Mouse (Mus musculus) spleen, adult 2 months (tissue): ENCODE results near the gene Kdr.

ENCODE experiments used
- CTCF ChIP-seq: fragments of 200-500 bp; IDR thresholded peaks from 2 replicates; pipeline ENCODE4 v1.5.1; 2011; ENCODE audit warnings: mild to moderate bottlenecking, inconsistent platforms; ENCODE audit not compliant: insufficient read depth, insufficient read length, insufficient replicate concordance; ENCODE audit errors: extremely low read depth
- POLR2A ChIP-seq: fragments of 200-500 bp; IDR thresholded peaks from 2 replicates; pipeline ENCODE4 v1.6.1; 2011; ENCODE audit warnings: low read depth, low read length, inconsistent platforms

DNA sequence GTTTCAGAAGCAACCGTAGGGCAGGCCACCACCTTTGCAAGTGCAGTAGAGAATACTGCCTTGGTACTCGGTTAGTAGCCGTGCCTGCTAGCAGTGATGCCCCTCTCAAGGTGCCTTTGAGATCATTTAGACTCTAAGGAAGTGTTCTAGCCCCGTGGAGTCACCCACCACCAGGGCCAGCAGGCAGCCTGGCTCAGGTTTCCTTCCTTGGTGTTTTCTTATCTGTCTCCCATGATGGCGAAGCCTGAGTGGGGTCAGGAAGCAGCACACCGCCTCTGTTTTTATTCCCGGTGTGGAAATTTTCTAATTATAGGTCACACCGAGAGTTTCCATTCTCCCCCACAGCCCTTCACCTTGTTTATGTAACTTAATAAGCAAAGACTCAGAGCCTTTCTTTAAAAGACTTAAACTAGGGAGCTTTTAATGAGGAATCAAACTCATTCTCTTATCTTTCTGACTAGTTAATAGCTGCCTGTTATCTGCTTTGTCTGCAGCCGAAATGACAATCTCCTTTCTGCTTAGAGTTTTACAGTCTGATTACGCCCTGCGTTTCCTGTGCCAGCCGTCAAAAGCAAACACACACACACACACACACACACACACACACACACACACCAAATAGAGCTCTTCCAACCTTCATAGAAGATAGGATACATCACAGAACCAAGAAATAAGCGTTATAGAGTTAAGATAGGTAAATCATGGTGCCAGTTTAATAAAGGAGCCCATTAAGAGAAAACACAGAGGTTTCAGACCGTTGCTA, 44.9 kb upstream of the Kdr start:
- TF ChIP-seq CTCF (no peak), POLR2A (no peak)
